Mouse (Mus musculus) neural tube, embryonic 14.5 days (tissue): ENCODE data around the gene Armc6. TPM values are rescaled to one million over a fixed set of nuclear protein-coding genes. Genes with fewer than 3 reads are reported as not detected.

Experiments used
- ATAC-seq: fragments of 200-750 bp; cut with Nextera tagmentation; 2 replicates; pipeline ENCODE4 v1.8.0; 2017; ENCODE audit warnings: low read depth, mild to moderate bottlenecking, moderate TSS enrichment, moderate library complexity
- H3K27ac ChIP-seq: fragments of 300-500 bp; sonication (generic); 2 replicates; pipeline ENCODE4 v1.5.1; 2014; ENCODE audit warnings: low read depth, mild to moderate bottlenecking, control low read depth, low read length, moderate library complexity, mixed read lengths
- H3K27me3 ChIP-seq: fragments of 300-500 bp; sonication (generic); 2 replicates; pipeline ENCODE4 v1.6.1; 2014; ENCODE audit warnings: low read length; ENCODE audit not compliant: control insufficient read depth, insufficient read depth
- H3K36me3 ChIP-seq: fragments of 300-500 bp; sonication (generic); 2 replicates; pipeline ENCODE4 v1.6.1; 2014; ENCODE audit warnings: low read length, mixed read lengths; ENCODE audit not compliant: control insufficient read depth, insufficient read depth
- H3K4me1 ChIP-seq: fragments of 300-500 bp; sonication (generic); 2 replicates; pipeline ENCODE4 v1.6.1; 2014; ENCODE audit warnings: low read length; ENCODE audit not compliant: control insufficient read depth, insufficient read depth
- H3K4me2 ChIP-seq: fragments of 300-500 bp; sonication (generic); 2 replicates; pipeline ENCODE4 v1.6.1; 2014; ENCODE audit warnings: mild to moderate bottlenecking, low read depth, low read length, control low read depth
- H3K4me3 ChIP-seq: fragments of 300-500 bp; sonication (generic); 2 replicates; pipeline ENCODE4 v1.5.1; 2014; ENCODE audit warnings: low read depth, low read length, control low read depth, mixed read lengths
- H3K9ac ChIP-seq: fragments of 300-500 bp; sonication (generic); replicated peaks from 2 replicates; pipeline ENCODE4 v1.6.1; 2014; ENCODE audit warnings: low read depth, mild to moderate bottlenecking, control low read depth, low read length, mixed read lengths
- H3K9me3 ChIP-seq: fragments of 300-500 bp; sonication (generic); 2 replicates; pipeline ENCODE4 v1.6.1; 2016; ENCODE audit warnings: low read length; ENCODE audit not compliant: control insufficient read depth
- WGBS: fragments of 180-500 bp; shearing (Covaris S2); extraction: QIAGEN DNeasy Blood & Tissue Kit; methylation state at CpG from one replicate; pipeline ENCODE4 v1.1.7; 2014; 5-methylcytosine and 5-hydroxymethylcytosine counted together
- polyA plus RNA-seq: library from polyadenylated mRNA; unstranded; fragments of >200 nt; fragmentation: Nextera tagmentation; extraction: Ambion mirVana; gene quantifications from 2 replicates; pipeline ENCODE4 v1.2.1, GENCODE M21; 2014

The Armc6 gene
- polyA plus RNA-seq, 1 experiment from 2014 or later, result 95.5 TPM

DNA sequence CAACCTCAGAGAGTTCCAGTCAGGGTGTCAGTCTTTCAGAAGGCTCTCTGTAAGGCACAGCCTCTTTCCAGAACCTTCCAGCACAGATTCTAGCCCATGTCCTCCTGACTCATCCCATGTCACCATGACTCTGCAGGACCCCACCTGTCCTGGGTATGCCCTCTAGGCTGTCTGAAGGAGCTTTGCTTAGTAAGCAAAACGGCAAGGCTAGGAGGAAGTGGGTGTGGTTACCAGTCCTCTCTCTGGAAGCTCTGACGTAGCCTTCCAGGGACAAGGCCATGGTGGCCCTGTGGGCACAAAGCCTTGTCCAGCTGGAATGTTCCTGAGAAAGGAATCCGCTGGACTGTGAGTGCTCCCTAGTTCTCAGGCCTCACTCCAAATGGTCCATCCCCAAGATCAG is 38.7 kb upstream of the Armc6 start:
- Histone ChIP-seq H3K27ac (no peak overlapping the region), H3K9ac (no peak overlapping the region), H3K36me3 (no peaks in the 10 kb centered on the region), H3K27me3 (no peaks in the 10 kb centered on the region), H3K4me1 (no peaks in the 10 kb centered on the region), H3K4me2 (no peak overlapping the region), H3K9me3 (no peaks in the 10 kb centered on the region), H3K4me3 (no peak overlapping the region)
- 69% methylated on average over 3 of the region's 3 CpGs for WGBS
- ATAC-seq, result no peak

DNA sequence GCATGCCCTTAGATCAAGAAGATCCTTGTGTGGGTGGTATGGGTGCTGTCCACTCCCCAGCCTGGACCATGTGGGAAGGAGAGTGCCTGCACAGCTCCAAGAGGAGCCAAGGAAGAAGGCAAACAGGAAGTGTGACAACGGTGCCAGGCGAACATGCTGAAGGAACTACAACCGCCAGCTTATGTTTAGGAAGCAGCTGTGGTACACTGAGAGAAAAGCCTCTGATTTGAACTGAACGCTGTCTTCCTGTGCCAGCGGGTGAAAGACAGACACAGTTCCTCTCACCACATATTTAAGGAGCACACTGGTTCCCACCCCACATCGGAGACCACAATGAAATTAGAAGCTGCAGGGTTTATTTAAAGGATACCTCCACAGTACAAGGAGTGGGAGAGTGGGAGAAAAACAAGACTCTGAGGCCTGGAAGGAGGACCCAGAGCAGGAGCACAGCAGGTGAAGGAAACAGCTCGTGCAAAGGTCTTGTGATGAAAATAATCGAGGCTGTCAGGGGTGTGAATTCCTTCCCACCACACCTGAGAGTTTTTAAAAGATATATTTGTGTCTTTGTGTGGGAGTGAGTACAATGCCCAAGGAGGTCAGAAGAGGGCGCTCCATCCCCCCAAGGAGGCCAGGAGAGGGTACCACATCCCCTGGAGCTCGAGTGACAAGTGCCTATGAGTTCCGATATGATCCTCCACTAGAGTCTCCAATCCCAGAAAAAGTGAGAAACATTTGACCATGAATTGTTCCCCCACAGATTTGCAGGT is 34.7 kb upstream of the Armc6 start:
- ATAC-seq, result 0 out of 2 replicates have a peak, but pooled peaks have one; percentile 45
- no peak overlapping the region for H3K27ac ChIP-seq
- no peak overlapping the region for H3K4me3 ChIP-seq
- H3K9me3 ChIP-seq, result no peaks in the 10 kb centered on the region
- H3K4me2 ChIP-seq, result no peak overlapping the region
- 65% methylated on average over 11 of the region's 11 CpGs for WGBS
- no peaks in the 10 kb centered on the region for H3K27me3 ChIP-seq
- H3K36me3 ChIP-seq, result 0 out of 2 replicates have a peak, but pooled peaks cover 3% of the 10 kb centered on the region
- no peak overlapping the region for H3K9ac ChIP-seq
- H3K4me1 ChIP-seq, result no peaks in the 10 kb centered on the region

GRCm38 (mm10) chr8:70268311-70268710 is 34.0 kb upstream of the Armc6 start:
- Histone ChIP-seq H3K4me2 (no peak overlapping the region), H3K9ac (no peak overlapping the region), H3K36me3 (peaks cover 9% of the 10 kb centered on the region), H3K4me1 (no peaks in the 10 kb centered on the region), H3K27me3 (no peaks in the 10 kb centered on the region), H3K4me3 (no peak overlapping the region), H3K9me3 (no peaks in the 10 kb centered on the region), H3K27ac (no peak overlapping the region)
- 46% methylated on average over 5 of the region's 5 CpGs for WGBS
- no peak for ATAC-seq

GRCm38 (mm10) chr8:70267674-70268073 is 33.4 kb upstream of the Armc6 start:
- no peaks in the 10 kb centered on the region for H3K27me3 ChIP-seq
- H3K9ac ChIP-seq, result no peak overlapping the region
- ATAC-seq, result no peak
- H3K36me3 ChIP-seq, result peaks cover 15% of the 10 kb centered on the region
- H3K4me2 ChIP-seq, result no peak overlapping the region
- no peaks in the 10 kb centered on the region for H3K4me1 ChIP-seq
- 92% methylated on average over 3 of the region's 3 CpGs for WGBS
- no peak overlapping the region for H3K4me3 ChIP-seq
- H3K27ac ChIP-seq, result no peak overlapping the region
- no peaks in the 10 kb centered on the region for H3K9me3 ChIP-seq

DNA sequence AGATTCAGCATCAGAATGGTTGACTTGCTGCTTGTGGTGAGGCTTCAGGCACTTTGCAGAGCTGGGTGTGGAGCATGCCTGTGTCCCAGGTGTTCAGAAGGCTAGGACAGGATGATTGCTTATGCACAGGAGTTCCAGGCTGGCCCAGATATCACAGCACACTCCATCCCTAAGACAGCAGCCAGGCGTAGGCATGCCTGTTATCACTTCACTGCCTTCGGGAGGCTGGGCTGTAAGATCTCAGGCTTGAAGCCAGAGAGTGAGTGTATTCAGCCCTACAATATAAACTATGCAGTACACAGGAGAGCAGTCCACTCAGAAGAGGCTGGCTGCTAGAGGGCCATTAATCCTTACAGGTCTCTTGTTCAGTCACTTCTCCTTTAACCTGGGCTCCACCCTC is 24.8 kb upstream of the Armc6 start:
- peaks cover 74% of the 10 kb centered on the region for H3K36me3 ChIP-seq
- no peaks in the 10 kb centered on the region for H3K27me3 ChIP-seq
- no peak overlapping the region for H3K27ac ChIP-seq
- no peaks in the 10 kb centered on the region for H3K9me3 ChIP-seq
- no peak overlapping the region for H3K9ac ChIP-seq
- H3K4me2 ChIP-seq, result no peak overlapping the region
- no peaks in the 10 kb centered on the region for H3K4me1 ChIP-seq
- no peak overlapping the region for H3K4me3 ChIP-seq
- ATAC-seq, result no peak
- WGBS, result 85% methylated on average over 2 of the region's 2 CpGs

DNA sequence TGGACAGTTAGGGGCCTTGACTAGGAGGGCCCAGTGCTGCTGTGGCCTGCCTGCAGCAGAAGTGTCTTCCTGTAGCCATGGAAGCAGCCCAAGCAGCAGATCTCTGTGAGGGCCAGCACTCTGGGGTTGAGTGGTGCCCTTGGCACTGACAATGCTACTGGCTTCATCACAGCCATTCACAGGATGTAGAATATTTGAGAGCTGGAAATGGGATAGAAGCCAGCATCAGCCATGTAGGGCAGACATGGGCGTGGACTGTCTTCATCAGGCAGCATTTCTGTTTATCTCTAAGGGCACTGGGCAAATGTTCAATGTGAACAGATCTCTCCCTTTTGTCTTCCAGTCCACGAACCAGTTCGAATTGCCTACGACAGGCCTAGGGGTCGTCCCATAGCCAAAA is 24.3 kb upstream of the Armc6 start:
- no peak overlapping the region for H3K4me3 ChIP-seq
- no peak overlapping the region for H3K4me2 ChIP-seq
- no peak for ATAC-seq
- no peaks in the 10 kb centered on the region for H3K27me3 ChIP-seq
- no peaks in the 10 kb centered on the region for H3K9me3 ChIP-seq
- H3K36me3 ChIP-seq, result peaks cover 76% of the 10 kb centered on the region
- no peak overlapping the region for H3K27ac ChIP-seq
- WGBS, result 92% methylated on average over 5 of the region's 5 CpGs
- H3K9ac ChIP-seq, result no peak overlapping the region
- no peaks in the 10 kb centered on the region for H3K4me1 ChIP-seq

- no peaks in the 10 kb centered on the region for H3K27me3 ChIP-seq
- no peaks in the 10 kb centered on the region for H3K9me3 ChIP-seq
- WGBS, result 90% methylated on average over 3 of the region's 3 CpGs
- H3K4me2 ChIP-seq, result no peak overlapping the region
- H3K27ac ChIP-seq, result no peak overlapping the region
- H3K4me1 ChIP-seq, result no peaks in the 10 kb centered on the region
- H3K36me3 ChIP-seq, result peaks cover 76% of the 10 kb centered on the region
- no peak overlapping the region for H3K4me3 ChIP-seq
- no peak for ATAC-seq
- no peak overlapping the region for H3K9ac ChIP-seq
Observed at GRCm38 (mm10) chr8:70257456-70257855, 23.2 kb upstream of the Armc6 start.

- no peak for ATAC-seq
- WGBS, result 87% methylated on average over 1 of the region's 1 CpGs
- no peak overlapping the region for H3K9ac ChIP-seq
- no peak overlapping the region for H3K4me2 ChIP-seq
- no peaks in the 10 kb centered on the region for H3K4me1 ChIP-seq
- no peaks in the 10 kb centered on the region for H3K27me3 ChIP-seq
- no peak overlapping the region for H3K4me3 ChIP-seq
- H3K36me3 ChIP-seq, result peaks cover 78% of the 10 kb centered on the region
- H3K9me3 ChIP-seq, result no peaks in the 10 kb centered on the region
- H3K27ac ChIP-seq, result no peak overlapping the region
Observed at GRCm38 (mm10) chr8:70254628-70255027, 20.4 kb upstream of the Armc6 start.

DNA sequence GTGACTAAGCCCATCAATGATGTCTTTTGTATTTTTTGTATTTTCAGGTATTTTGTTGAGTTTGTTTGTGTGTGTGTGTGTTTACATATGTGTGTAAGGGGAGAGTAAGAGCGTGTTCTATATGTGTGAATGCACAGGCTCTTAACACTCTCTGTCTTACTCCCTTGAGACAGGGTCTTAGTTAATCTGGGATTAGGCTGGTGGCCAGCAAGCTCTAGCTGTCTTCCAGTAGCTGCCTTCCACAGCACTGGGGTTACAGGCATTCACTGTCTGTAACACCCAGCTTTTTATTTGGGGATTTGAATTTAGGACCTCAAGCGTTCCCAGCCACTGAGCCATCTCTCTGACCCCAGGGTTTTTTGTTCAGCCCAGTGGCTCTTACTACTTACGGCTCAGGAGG is 13.6 kb upstream of the Armc6 start:
- 97% methylated on average over 3 of the region's 3 CpGs for WGBS
- Histone ChIP-seq H3K4me1 (peaks cover 9% of the 10 kb centered on the region; the same call in 1 of the 2 replicates), H3K4me3 (no peak overlapping the region), H3K4me2 (no peak overlapping the region), H3K36me3 (peaks cover 74% of the 10 kb centered on the region), H3K9me3 (no peaks in the 10 kb centered on the region), H3K27ac (no peak overlapping the region), H3K27me3 (no peaks in the 10 kb centered on the region), H3K9ac (no peak overlapping the region)
- no peak for ATAC-seq
